9 mouse cellular contexts compared by ENCODE assay signal in the genomic region with DNA sequence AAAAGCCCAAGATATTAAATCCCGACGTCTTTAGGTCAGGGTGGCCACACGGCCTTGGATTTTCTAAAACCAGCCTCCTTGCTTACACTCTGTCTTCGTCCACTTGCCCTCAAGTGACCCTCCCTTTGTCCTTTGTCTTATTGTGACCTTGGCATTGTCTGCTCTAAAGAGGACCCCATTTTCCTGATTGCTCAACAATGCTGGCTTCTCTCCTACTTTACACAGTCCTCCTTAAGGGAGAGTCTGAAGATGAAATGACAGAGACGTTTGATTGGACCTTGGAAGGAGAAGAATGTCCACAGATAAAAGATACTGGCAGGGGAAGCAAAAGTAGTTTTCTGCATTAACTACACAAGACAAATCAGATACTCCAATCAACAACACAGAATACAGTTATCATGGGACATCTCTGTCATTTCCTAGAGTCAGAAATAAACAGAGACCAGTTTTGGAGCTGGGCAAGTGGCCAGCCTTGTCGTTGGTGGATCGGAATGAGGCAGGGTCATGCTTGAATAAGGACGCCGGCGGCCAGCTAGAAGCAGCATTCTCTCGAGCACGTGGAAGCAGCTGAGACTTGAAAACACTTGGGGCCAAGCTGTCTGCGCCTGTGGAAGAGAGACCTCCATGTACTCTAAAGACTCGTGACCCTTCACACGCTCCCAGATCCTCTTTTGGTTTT.
DNase-seq lines count a peak whose midpoint lies in the region; ATAC-seq lines count a peak whose summit lies in the region.
"Had no signal": no experiment of that assay in that cellular context is flagged by ENCODE, and none has a peak within 500 bp of the region (broad histone marks: within the 10 kb centered on the region; RNA-seq: fewer than 3 reads in every experiment).

No protein-coding gene starts in this region.

- no peak overlapping the region for H3K4me2 ChIP-seq in limb, embryonic 13.5 days (replicated peaks)
- H3K4me2 ChIP-seq in midbrain, embryonic 13.5 days (replicated peaks): no peak overlapping the region
- H3K4me2 ChIP-seq: liver, embryonic 15.5 days had no signal

- no peak overlapping the region for H3K4me3 ChIP-seq in limb, embryonic 13.5 days
- H3K4me3 ChIP-seq in limb, embryonic 10.5 days: no peak overlapping the region
- no peak overlapping the region for H3K4me3 ChIP-seq in midbrain, embryonic 13.5 days (replicated peaks)
- H3K4me3 ChIP-seq: liver, embryonic 15.5 days had no signal

- H3K9ac ChIP-seq in limb, embryonic 13.5 days: no peak overlapping the region
- no peak overlapping the region for H3K9ac ChIP-seq in midbrain, embryonic 13.5 days (replicated peaks)
- H3K9ac ChIP-seq: liver, embryonic 15.5 days had no signal

- H3K9me3 ChIP-seq in limb, embryonic 13.5 days: 0 out of 2 replicates have a peak, but pooled peaks cover 3% of the 10 kb centered on the region
- H3K9me3 ChIP-seq in limb, embryonic 10.5 days (replicated peaks): no peaks in the 10 kb centered on the region
- H3K9me3 ChIP-seq in midbrain, embryonic 13.5 days: no peaks in the 10 kb centered on the region
- H3K9me3 ChIP-seq: liver, embryonic 15.5 days had no signal

- DNase-seq in limb, embryonic 10.5 days (ENCODE audit: low spot score): no peak
- DNase-seq in gastrocnemius, postnatal 10 days: peak; percentile 87
- DNase-seq in kidney, adult 8-10 months: peak; percentile 89 to 90
- DNase-seq in ovary, postnatal 36 days (ENCODE audit: low spot score): peak; percentile 67
- no peak for DNase-seq in cerebellum, adult 9-10 months
- no peak for DNase-seq in embryo, embryonic 10 days (ENCODE audit: low spot score)

- ATAC-seq in limb, embryonic 13.5 days (ENCODE audit: low FRiP score, low read depth): 0 out of 2 replicates have a peak, but pooled peaks have one; percentile 38
- ATAC-seq in midbrain, embryonic 13.5 days: no peak

- peaks cover 25% of the 10 kb centered on the region for H3K4me1 ChIP-seq in limb, embryonic 13.5 days
- H3K4me1 ChIP-seq in limb, embryonic 10.5 days: peaks cover 27% of the 10 kb centered on the region
- H3K4me1 ChIP-seq in midbrain, embryonic 13.5 days (replicated peaks): 0 out of 2 replicates have a peak, but pooled peaks cover 6% of the 10 kb centered on the region
- H3K4me1 ChIP-seq: liver, embryonic 15.5 days had no signal

- H3K27ac ChIP-seq in limb, embryonic 13.5 days: no peak overlapping the region
- H3K27ac ChIP-seq in limb, embryonic 10.5 days: no peak overlapping the region
- H3K27ac ChIP-seq in midbrain, embryonic 13.5 days: no peak overlapping the region
- H3K27ac ChIP-seq: liver, embryonic 15.5 days had no signal

- H3K36me3 ChIP-seq in limb, embryonic 13.5 days: no peaks in the 10 kb centered on the region
- no peaks in the 10 kb centered on the region for H3K36me3 ChIP-seq in limb, embryonic 10.5 days
- H3K36me3 ChIP-seq in midbrain, embryonic 13.5 days: no peaks in the 10 kb centered on the region
- H3K36me3 ChIP-seq: liver, embryonic 15.5 days had no signal

- no peaks in the 10 kb centered on the region for H3K27me3 ChIP-seq in limb, embryonic 13.5 days
- H3K27me3 ChIP-seq in limb, embryonic 10.5 days (ENCODE audit: low read depth, poor library complexity, severe bottlenecking): no peaks in the 10 kb centered on the region
- H3K27me3 ChIP-seq in midbrain, embryonic 13.5 days: no peaks in the 10 kb centered on the region
- H3K27me3 ChIP-seq: liver, embryonic 15.5 days had no signal

- 66% methylated on average over 15 of the region's 15 CpGs for WGBS in limb, embryonic 13.5 days
- 86% methylated on average over 15 of the region's 15 CpGs for WGBS in limb, embryonic 10.5 days
- WGBS in midbrain, embryonic 13.5 days: 55% methylated on average over 15 of the region's 15 CpGs

Comparison
In these comparisons a context has a peak if more than half of its experiments do, and no peak if none do; other contexts are left out.
1. DNase-seq: peak in gastrocnemius, postnatal 10 days (single experiment), kidney, adult 8-10 months (2 of 2) and ovary, postnatal 36 days (single experiment); none in limb, embryonic 10.5 days (single experiment), cerebellum, adult 9-10 months (single experiment) and embryo, embryonic 10 days (single experiment).